Mouse (Mus musculus): Measurements from ENCODE around the gene Cdkn1a.
"Not testable (repeated sequence)": the region's sequence is repeated elsewhere in the genome, so short reads cannot be mapped to it uniquely, and the experiment has no call there.

Gene Cdkn1a

GRCm38 (mm10) chr17:29081618-29082381, 9.0 kb upstream of the Cdkn1a start:
- peak; percentile 55 for DNase-seq (ENCODE audit: low read depth, low spot score)

GRCm38 (mm10) chr17:29083586-29083985, 7.2 kb upstream of the Cdkn1a start:
- no peak for DNase-seq (ENCODE audit: low read depth, low spot score)

- no peak for DNase-seq (ENCODE audit: low read depth, low spot score)
Measured at GRCm38 (mm10) chr17:29084656-29085055, 6.1 kb upstream of the Cdkn1a start.

GRCm38 (mm10) chr17:29085266-29085665, 5.5 kb upstream of the Cdkn1a start:
- DNase-seq (ENCODE audit: low read depth, low spot score), result no peak

GRCm38 (mm10) chr17:29086916-29087315, 3.9 kb upstream of the Cdkn1a start:
- DNase-seq (ENCODE audit: low read depth, low spot score), result no peak

- DNase-seq (ENCODE audit: low read depth, low spot score), result no peak
Measured at GRCm38 (mm10) chr17:29091348-29091944, 670 bp downstream of the Cdkn1a start.

- no peak for DNase-seq (ENCODE audit: low read depth, low spot score)
Measured at GRCm38 (mm10) chr17:29092497-29092896, 1.7 kb downstream of the Cdkn1a start.

GRCm38 (mm10) chr17:29093110-29093952, 2.6 kb downstream of the Cdkn1a start:
- peak; percentile 96 for DNase-seq (ENCODE audit: low read depth, low spot score)

- no peak for DNase-seq (ENCODE audit: low read depth, low spot score)
Measured at GRCm38 (mm10) chr17:29093961-29094309, 3.2 kb downstream of the Cdkn1a start.

- peak; percentile 61 for DNase-seq (ENCODE audit: low read depth, low spot score)
Measured at GRCm38 (mm10) chr17:29094310-29095181, 3.8 kb downstream of the Cdkn1a start.

GRCm38 (mm10) chr17:29095201-29095733, 4.5 kb downstream of the Cdkn1a start:
- peak; percentile 98 for DNase-seq (ENCODE audit: low read depth, low spot score)

- DNase-seq (ENCODE audit: low read depth, low spot score), result no peak
Measured at GRCm38 (mm10) chr17:29096245-29096644, 5.5 kb downstream of the Cdkn1a start.

- DNase-seq (ENCODE audit: low read depth, low spot score), result no peak
Measured at GRCm38 (mm10) chr17:29096851-29097561, 6.2 kb downstream of the Cdkn1a start.

- no peak for DNase-seq (ENCODE audit: low read depth, low spot score)
Measured at GRCm38 (mm10) chr17:29098291-29098690, 7.5 kb downstream of the Cdkn1a start.

- DNase-seq (ENCODE audit: low read depth, low spot score), result no peak
Measured at GRCm38 (mm10) chr17:29099076-29099475, 8.3 kb downstream of the Cdkn1a start.

GRCm38 (mm10) chr17:29100627-29101026, 9.9 kb downstream of the Cdkn1a start:
- no peak for DNase-seq (ENCODE audit: low read depth, low spot score)

GRCm38 (mm10) chr17:29110356-29110755, 19.6 kb downstream of the Cdkn1a start:
- not testable (repeated sequence) for DNase-seq (ENCODE audit: low read depth, low spot score)

GRCm38 (mm10) chr17:29111332-29111731, 20.6 kb downstream of the Cdkn1a start:
- no peak for DNase-seq (ENCODE audit: low read depth, low spot score)

- no peak for DNase-seq (ENCODE audit: low read depth, low spot score)
Measured at GRCm38 (mm10) chr17:29113591-29114352, 23.0 kb downstream of the Cdkn1a start, which contains the start of gene Rab44. TSS of gene Rab44 (plus strand) at chr17:29114145.

GRCm38 (mm10) chr17:29116023-29116422, 25.2 kb downstream of the Cdkn1a start:
- DNase-seq (ENCODE audit: low read depth, low spot score), result no peak
